Mouse (Mus musculus): Measurements from ENCODE around the gene Gm44790.

DNA sequence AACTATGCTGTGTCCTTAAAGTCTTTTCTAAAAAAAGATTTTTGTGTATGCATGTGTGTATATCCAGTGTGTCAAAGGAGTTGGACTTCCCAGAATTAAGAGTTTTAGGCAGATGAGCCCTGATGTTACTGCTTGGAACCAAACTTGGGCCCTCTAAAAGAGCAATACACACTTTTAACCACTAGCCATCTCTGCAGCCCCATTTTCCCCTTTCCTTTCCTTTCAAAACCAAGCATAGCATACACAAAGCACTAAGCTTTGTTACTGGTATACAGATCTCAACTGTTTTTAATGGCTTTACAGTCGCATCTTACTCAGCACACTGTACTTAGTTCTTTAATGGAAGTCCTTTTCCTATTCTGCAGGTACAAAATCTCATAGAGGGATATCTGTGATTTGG lies 13.1 kb downstream of the Gm44790 start:
- TF ChIP-seq POLR2A (IDR thresholded peaks at IDR 0.05; ENCODE audit: control insufficient read depth in 1 of 2, insufficient read depth in 1 of 2, low read depth in 1 of 2, low read length in 2 of 2, poor library complexity in 1 of 2) (no peak), ZNF384 (IDR thresholded peaks at IDR 0.05; ENCODE audit: low read depth, low read length) (0 out of 2 replicates have a peak, but pooled peaks have one; percentile 2), GATA1 (IDR thresholded peaks at IDR 0.05; ENCODE audit: low read depth, low read length) (no peak), CTCF (IDR thresholded peaks at IDR 0.05 in 2 of 3, conservative IDR thresholded peaks at IDR 0.05 in 1 of 3; ENCODE audit: control insufficient read depth in 1 of 3, insufficient read depth in 1 of 3, low read depth in 2 of 3, low read length in 3 of 3, poor library complexity in 1 of 3, severe bottlenecking in 1 of 3) (no peak; a peak in 1 of 6 replicates), ZKSCAN1 (IDR thresholded peaks at IDR 0.05; ENCODE audit: low read depth, low read length) (no peak), E2F4 (IDR thresholded peaks at IDR 0.05; ENCODE audit: borderline replicate concordance, low read depth, low read length) (no peak), KAT2A (conservative IDR thresholded peaks at IDR 0.05; ENCODE audit: low read depth, low read length) (no peak), POLR2AphosphoS2 (IDR thresholded peaks at IDR 0.05; ENCODE audit: low read length) (no peak), ZMIZ1 (IDR thresholded peaks at IDR 0.05; ENCODE audit: low read depth, low read length) (no peak), MEF2A (IDR thresholded peaks at IDR 0.05; ENCODE audit: extremely low read depth, insufficient replicate concordance, low read depth, low read length, poor library complexity, severe bottlenecking) (no peak), ETS1 (IDR thresholded peaks at IDR 0.05; ENCODE audit: low read depth, low read length) (no peak), GABPA (IDR thresholded peaks at IDR 0.05; ENCODE audit: low read depth, low read length) (no peak)
